Mouse (Mus musculus) limb, embryonic 14.5 days (tissue): Measurements from ENCODE around the gene Mpzl3. TPM values are rescaled to one million over a fixed set of nuclear protein-coding genes. Genes with fewer than 3 reads are reported as not detected.

Experiments used
- ATAC-seq: fragments of 200-750 bp; cut with Nextera tagmentation; 2 replicates; pipeline ENCODE4 v1.8.0; 2017; ENCODE audit warnings: low read depth, moderate number of reproducible peaks, moderate TSS enrichment; ENCODE audit not compliant: low FRiP score
- DNase-seq: peaks from one replicate; pipeline ENCODE4 v3.0.0-alpha.2; 2015; ENCODE audit warnings: low spot score
- H3K27ac ChIP-seq: fragments of 300-500 bp; sonication (generic); replicated peaks from 2 replicates; pipeline ENCODE4 v1.5.1; 2014; ENCODE audit warnings: low read depth, mild to moderate bottlenecking, low read length, moderate library complexity, mixed read lengths
- H3K27me3 ChIP-seq: fragments of 300-500 bp; sonication (generic); 2 replicates; pipeline ENCODE4 v1.6.1; 2014; ENCODE audit warnings: low read length, mixed read lengths; ENCODE audit not compliant: control insufficient read depth, insufficient read depth
- H3K36me3 ChIP-seq: fragments of 300-500 bp; sonication (generic); 2 replicates; pipeline ENCODE4 v1.6.1; 2014; ENCODE audit warnings: mild to moderate bottlenecking, low read length, moderate library complexity, mixed read lengths; ENCODE audit not compliant: control insufficient read depth, insufficient read depth
- H3K4me1 ChIP-seq: fragments of 300-500 bp; sonication (generic); 2 replicates; pipeline ENCODE4 v1.6.1; 2014; ENCODE audit warnings: antibody characterized with exemption, low read length, mixed read lengths; ENCODE audit not compliant: control insufficient read depth, insufficient read depth
- H3K4me2 ChIP-seq: fragments of 300-500 bp; sonication (generic); replicated peaks from 2 replicates; pipeline ENCODE4 v1.6.1; 2014; ENCODE audit warnings: low read depth, mild to moderate bottlenecking, low read length, moderate library complexity; ENCODE audit not compliant: severe bottlenecking
- H3K4me3 ChIP-seq: fragments of 300-500 bp; sonication (generic); replicated peaks from 2 replicates; pipeline ENCODE4 v1.5.1; 2014; ENCODE audit warnings: low read length
- H3K9ac ChIP-seq: fragments of 300-500 bp; sonication (generic); 2 replicates; pipeline ENCODE4 v1.6.1; 2014; ENCODE audit warnings: mild to moderate bottlenecking, low read depth, low read length, moderate library complexity; ENCODE audit not compliant: severe bottlenecking
- H3K9me3 ChIP-seq: fragments of 300-500 bp; sonication (generic); 2 replicates; pipeline ENCODE4 v1.6.1; 2016; ENCODE audit warnings: low read length; ENCODE audit not compliant: control insufficient read depth
- POLR2A ChIP-seq: fragments of 200-500 bp; IDR thresholded peaks from 2 replicates; pipeline ENCODE4 v1.8.0; 2012; ENCODE audit warnings: inconsistent platforms, mild to moderate bottlenecking, moderate library complexity, borderline replicate concordance; ENCODE audit not compliant: insufficient read depth, insufficient read length; ENCODE audit errors: extremely low read depth
- WGBS: fragments of 180-500 bp; shearing (Covaris S2); extraction: QIAGEN DNeasy Blood & Tissue Kit; methylation state at CpG from one replicate; pipeline ENCODE4 v1.1.7; 2014; 5-methylcytosine and 5-hydroxymethylcytosine counted together
- polyA plus RNA-seq, 2 experiments: library from polyadenylated mRNA; depleted of rRNA in 1 of 2; stranded (reverse) in 1 of 2; unstranded in 1 of 2; fragments of >200 nt; fragmentation: Nextera tagmentation in 1 of 2; extraction: Ambion mirVana in 1 of 2; gene quantifications; 2 replicates each; pipeline versions ENCODE4 v1.2.1 to v1.2.3; 2012 to 2014

Mpzl3 gene
- polyA plus RNA-seq, 2 experiments, result 2.1 to 4.7 TPM

GRCm38 (mm10) chr9:45079011-45079410, 24.0 kb downstream of the Mpzl3 start, which contains the start of gene Jaml:
Gene Jaml, plus strand, starts transcription at chr9:45079183.
- H3K9me3 ChIP-seq, result no peaks in the 10 kb centered on the region
- H3K4me1 ChIP-seq, result no peaks in the 10 kb centered on the region
- H3K27me3 ChIP-seq, result no peaks in the 10 kb centered on the region
- H3K4me3 ChIP-seq, result no peak within 1 kb of the TSS
- H3K36me3 ChIP-seq, result no peaks in the 10 kb centered on the region
- no peak for ATAC-seq
- TF ChIP-seq POLR2A, result no peak
- 84% methylated on average over 5 of the region's 5 CpGs for WGBS
- H3K27ac ChIP-seq, result no peak within 1 kb of the TSS
- no peak within 1 kb of the TSS for H3K4me2 ChIP-seq
- no peak for DNase-seq
- no peak within 1 kb of the TSS for H3K9ac ChIP-seq

DNA sequence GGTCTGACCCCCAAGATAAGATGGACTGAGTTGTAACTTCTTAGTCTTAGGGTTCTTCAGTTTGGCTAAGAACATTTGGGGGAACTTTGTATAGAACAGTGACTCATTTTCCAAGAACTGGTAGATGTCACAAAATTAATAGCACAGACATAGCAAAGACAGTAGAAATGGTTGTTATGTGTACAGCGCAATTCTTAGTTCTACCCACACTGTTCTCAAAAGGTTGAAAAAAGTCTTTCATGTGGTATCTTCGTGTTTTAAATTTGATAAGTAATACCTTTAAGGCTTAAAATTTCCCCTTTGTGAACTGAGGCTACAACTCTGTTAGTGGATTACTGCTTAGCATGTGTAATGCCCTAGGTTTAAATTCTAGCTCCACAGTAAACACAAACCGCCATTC, 28.1 kb downstream of the Mpzl3 start:
- Histone ChIP-seq H3K4me3 (no peak overlapping the region), H3K27ac (no peak overlapping the region), H3K4me1 (no peaks in the 10 kb centered on the region), H3K4me2 (no peak overlapping the region), H3K36me3 (no peaks in the 10 kb centered on the region), H3K9ac (no peak overlapping the region), H3K27me3 (no peaks in the 10 kb centered on the region), H3K9me3 (no peaks in the 10 kb centered on the region)
- WGBS, result 89% methylated on average over 3 of the region's 3 CpGs
- ATAC-seq (no peak), DNase-seq (no peak)
- TF ChIP-seq POLR2A, result no peak

GRCm38 (mm10) chr9:45084556-45084955, 29.6 kb downstream of the Mpzl3 start:
- H3K9me3 ChIP-seq, result no peaks in the 10 kb centered on the region
- no peak overlapping the region for H3K27ac ChIP-seq
- 69% methylated on average over 5 of the region's 5 CpGs for WGBS
- no peak overlapping the region for H3K4me3 ChIP-seq
- no peaks in the 10 kb centered on the region for H3K36me3 ChIP-seq
- no peaks in the 10 kb centered on the region for H3K27me3 ChIP-seq
- TF ChIP-seq POLR2A, result no peak
- no peaks in the 10 kb centered on the region for H3K4me1 ChIP-seq
- no peak overlapping the region for H3K4me2 ChIP-seq
- ATAC-seq (no peak), DNase-seq (no peak)
- H3K9ac ChIP-seq, result no peak overlapping the region

GRCm38 (mm10) chr9:45085741-45086690, 31.0 kb downstream of the Mpzl3 start:
- H3K4me2 ChIP-seq, result no peak overlapping the region
- H3K4me3 ChIP-seq, result no peak overlapping the region
- ATAC-seq (no peak), DNase-seq (no peak)
- H3K9me3 ChIP-seq, result no peaks in the 10 kb centered on the region
- no peaks in the 10 kb centered on the region for H3K27me3 ChIP-seq
- H3K27ac ChIP-seq, result no peak overlapping the region
- H3K36me3 ChIP-seq, result no peaks in the 10 kb centered on the region
- TF ChIP-seq POLR2A, result no peak
- no peaks in the 10 kb centered on the region for H3K4me1 ChIP-seq
- H3K9ac ChIP-seq, result no peak overlapping the region
- WGBS, result 82% methylated on average over 12 of the region's 12 CpGs

GRCm38 (mm10) chr9:45088040-45088439, 33.1 kb downstream of the Mpzl3 start:
- DNase-seq, result no peak
- H3K27ac ChIP-seq, result no peak overlapping the region
- no peak overlapping the region for H3K4me2 ChIP-seq
- no peak for ATAC-seq
- no peaks in the 10 kb centered on the region for H3K36me3 ChIP-seq
- H3K9ac ChIP-seq, result no peak overlapping the region
- no peaks in the 10 kb centered on the region for H3K27me3 ChIP-seq
- no peak overlapping the region for H3K4me3 ChIP-seq
- TF ChIP-seq POLR2A, result no peak
- no peaks in the 10 kb centered on the region for H3K4me1 ChIP-seq
- H3K9me3 ChIP-seq, result no peaks in the 10 kb centered on the region
